Mouse (Mus musculus) ovary, adult 18-20 months (tissue): ENCODE measurements around the gene Rft1.

Experiments used
- DNase-seq: peaks from one replicate; pipeline ENCODE4 v3.0.0; 2022; ENCODE audit warnings: low spot score, mixed read lengths

Gene Rft1

DNA sequence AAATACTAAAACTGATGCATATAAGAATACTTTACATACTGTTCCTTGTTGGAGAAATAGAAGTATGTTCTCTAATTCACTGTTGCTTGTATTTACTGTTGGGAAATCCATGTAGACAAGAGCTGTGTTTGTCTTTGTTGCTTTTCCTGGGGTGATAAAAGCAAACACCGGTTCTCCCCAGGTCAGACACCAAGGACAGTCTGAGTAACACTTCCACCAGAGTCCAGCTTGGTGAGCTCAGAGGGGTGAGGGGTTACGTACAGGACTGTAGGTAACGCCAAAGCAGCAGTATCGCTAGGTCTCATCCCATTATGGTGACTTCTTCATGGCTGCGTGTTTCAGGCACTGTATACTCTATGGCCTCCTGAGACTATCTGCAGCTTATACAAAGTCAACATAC, 80.5 kb downstream of the Rft1 start:
- DNase-seq = no peak

DNA sequence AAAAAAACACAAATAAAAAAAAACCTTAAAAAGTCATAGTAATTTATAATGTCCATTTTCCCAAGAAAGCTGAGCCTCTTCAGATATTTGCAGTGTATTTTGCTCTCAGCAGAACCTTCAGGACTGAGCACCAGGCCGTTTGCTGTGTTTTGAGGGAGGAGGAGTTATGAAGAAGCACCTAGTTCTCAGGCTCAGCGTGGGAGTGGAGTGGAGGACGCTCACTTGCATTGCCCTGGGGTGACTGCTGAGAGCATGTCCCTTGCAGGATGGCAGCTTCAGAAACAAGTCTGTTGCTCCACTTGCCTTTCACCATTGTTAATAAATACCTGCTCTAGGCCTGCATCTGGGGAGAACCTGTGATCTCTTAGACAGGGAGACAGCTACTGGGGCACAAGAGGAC, 81.7 kb downstream of the Rft1 start:
- no peak for DNase-seq

DNA sequence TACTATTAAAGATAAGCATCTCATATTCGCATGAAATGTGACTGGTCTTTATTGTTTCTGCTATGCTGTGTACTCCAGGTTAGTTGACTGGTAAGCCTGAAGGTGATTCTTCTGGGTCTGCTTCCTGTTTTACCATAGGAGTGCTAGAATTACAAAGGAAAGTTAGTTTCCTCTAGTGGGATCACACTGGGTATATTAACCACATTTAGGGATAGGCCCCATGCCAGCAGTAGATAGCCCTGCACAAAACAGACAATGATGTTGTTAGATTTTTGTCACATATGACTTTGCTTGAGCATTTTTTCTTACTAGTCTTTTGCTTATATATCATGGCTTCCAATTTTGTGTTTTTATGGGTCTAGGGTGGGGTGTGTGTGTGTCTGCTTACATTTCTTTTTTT, 82.3 kb downstream of the Rft1 start:
- DNase-seq = no peak
